Mouse (Mus musculus) brain, embryonic 14.5 days (tissue): ENCODE results near the gene Snrk.
"Not testable (repeated sequence)": the region's sequence is repeated elsewhere in the genome, so short reads cannot be mapped to it uniquely, and the experiment has no call there.

Source experiments
- CTCF ChIP-seq: fragments of 200-500 bp; IDR thresholded peaks from 2 replicates; pipeline ENCODE4 v1.5.1; 2012; ENCODE audit warnings: inconsistent platforms, mild to moderate bottlenecking, moderate library complexity, borderline replicate concordance; ENCODE audit not compliant: insufficient read depth, insufficient read length; ENCODE audit errors: extremely low read depth
- POLR2A ChIP-seq: fragments of 200-500 bp; IDR thresholded peaks from 2 replicates; pipeline ENCODE4 v1.6.1; 2012; ENCODE audit warnings: mild to moderate bottlenecking, inconsistent platforms, borderline replicate concordance; ENCODE audit not compliant: poor library complexity, insufficient read depth, insufficient read length, severe bottlenecking; ENCODE audit errors: extremely low read depth

DNA sequence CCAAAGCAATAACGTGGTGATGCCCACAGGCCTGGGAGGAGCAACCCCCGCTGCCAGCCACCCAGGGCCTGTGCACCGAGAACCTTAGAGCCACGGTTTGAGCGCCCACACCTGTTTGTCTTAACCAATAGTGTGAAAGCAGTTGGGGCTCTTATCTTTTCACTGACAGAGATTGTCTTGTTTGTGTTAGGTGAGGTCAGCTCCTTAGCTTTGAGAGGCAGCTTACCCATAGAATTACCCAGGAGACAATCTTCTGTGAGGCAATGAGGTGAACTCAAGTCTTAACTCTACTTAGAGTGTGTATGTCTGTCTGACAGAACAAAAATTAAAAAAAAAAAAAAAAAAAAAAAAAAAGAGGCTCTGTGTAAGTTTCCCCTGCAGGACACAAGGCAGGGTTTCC, 50.7 kb downstream of the Snrk start:
- not testable (repeated sequence) for TF ChIP-seq CTCF, POLR2A
